Mouse (Mus musculus): Measurements from ENCODE around the gene Sla2.
A peak's percentile ranks its signal among the peaks of the same experiment; 100 is the strongest.
"Not testable (repeated sequence)": the region's sequence is repeated elsewhere in the genome, so short reads cannot be mapped to it uniquely, and the experiment has no call there.

Sla2 gene

GRCm38 (mm10) chr2:156839319-156840191 lies 47.4 kb downstream of the Sla2 start, which contains the start of gene Tgif2:
TSS of gene Tgif2 (plus strand) at chr2:156840007.
- peak; percentile 93 for DNase-seq (ENCODE audit: low spot score)

DNA sequence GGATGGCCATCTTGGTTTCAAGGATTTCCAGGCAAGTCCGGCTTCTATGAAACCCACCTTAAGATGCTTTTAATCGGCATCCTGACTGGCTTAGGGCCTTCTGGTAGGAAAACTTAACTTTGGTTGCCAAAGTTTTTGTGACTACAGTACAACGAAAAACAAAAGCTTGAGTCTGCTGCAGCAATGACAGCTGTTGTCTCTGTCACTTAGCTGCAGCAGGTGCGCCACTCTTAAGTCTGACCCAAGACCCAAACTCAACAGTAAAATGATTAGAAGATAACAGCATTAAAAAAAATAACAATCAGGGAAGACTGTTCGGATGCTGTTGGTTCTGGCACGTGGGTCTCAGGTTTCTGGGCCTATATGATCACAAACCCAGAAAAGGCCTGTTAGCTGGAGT lies 48.2 kb downstream of the Sla2 start:
- DNase-seq (ENCODE audit: low spot score) = no peak

DNA sequence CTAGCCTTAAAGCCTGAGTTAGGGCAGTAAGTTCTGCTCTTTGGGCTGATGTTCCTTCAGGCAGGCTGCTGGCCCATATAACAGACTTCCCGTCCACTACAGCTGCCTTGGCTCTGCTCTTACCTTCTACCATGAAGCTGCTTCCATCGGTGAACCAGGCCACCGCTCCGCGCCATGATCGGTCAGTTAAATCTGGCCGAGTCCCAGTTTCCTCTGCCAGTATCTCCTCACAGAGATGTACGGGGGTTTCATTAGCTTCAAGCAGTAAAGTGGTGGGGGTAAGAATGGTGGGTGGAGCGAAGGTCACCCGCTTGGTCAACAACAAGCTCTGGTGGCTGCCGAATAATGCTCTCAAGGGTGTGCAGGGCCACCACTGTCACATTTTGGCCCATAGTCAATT lies 52.7 kb downstream of the Sla2 start:
- DNase-seq (ENCODE audit: low spot score) = no peak

DNA sequence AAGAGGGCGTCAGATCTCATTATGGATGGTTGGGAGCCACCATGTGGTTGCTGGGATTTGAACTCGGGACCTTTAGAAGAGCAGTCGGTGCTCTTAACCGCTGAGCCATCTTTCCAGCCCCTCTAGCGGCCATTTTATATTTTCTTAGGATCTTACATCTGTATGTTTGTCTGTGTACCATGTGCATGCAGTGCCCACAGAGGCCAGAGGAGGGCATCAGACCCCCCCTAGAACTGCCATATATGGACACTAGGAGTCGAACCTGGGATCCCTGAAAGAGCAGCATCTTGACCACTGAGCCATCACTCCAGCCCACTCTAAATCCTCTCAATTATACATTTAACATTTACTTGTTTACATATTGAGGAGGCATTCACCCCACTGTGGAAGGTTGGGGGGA lies 61.9 kb downstream of the Sla2 start:
- not testable (repeated sequence) for DNase-seq (ENCODE audit: low spot score)

Measured in testis, postnatal 10 days (tissue).